Mouse (Mus musculus) embryonic facial prominence, embryonic 13.5 days (tissue): ENCODE results near the gene Npepps. TPM values are rescaled to one million over a fixed set of nuclear protein-coding genes. Genes with fewer than 3 reads are reported as not detected.
"Not testable (repeated sequence)": the region's sequence is repeated elsewhere in the genome, so short reads cannot be mapped to it uniquely, and the experiment has no call there.

Source experiments
- ATAC-seq: fragments of 200-750 bp; cut with Nextera tagmentation; 2 replicates; pipeline ENCODE4 v1.8.0; 2017; ENCODE audit warnings: low read depth; ENCODE audit not compliant: insufficient number of reproducible peaks, insufficient read depth, low FRiP score, low TSS enrichment
- H3K27ac ChIP-seq: fragments of 300-500 bp; sonication (generic); 2 replicates; pipeline ENCODE4 v1.5.1; 2015; ENCODE audit warnings: moderate library complexity, mild to moderate bottlenecking, inconsistent platforms
- H3K27me3 ChIP-seq: fragments of 300-500 bp; sonication (generic); 2 replicates; pipeline ENCODE4 v1.6.1; 2015; ENCODE audit warnings: mild to moderate bottlenecking, inconsistent platforms
- H3K36me3 ChIP-seq: fragments of 300-500 bp; sonication (generic); 2 replicates; pipeline ENCODE4 v1.6.1; 2015; ENCODE audit warnings: mild to moderate bottlenecking, inconsistent platforms
- H3K4me1 ChIP-seq: fragments of 300-500 bp; sonication (generic); 2 replicates; pipeline ENCODE4 v1.6.1; 2015; ENCODE audit warnings: inconsistent platforms
- H3K4me2 ChIP-seq: fragments of 300-500 bp; sonication (generic); 2 replicates; pipeline ENCODE4 v1.6.1; 2015; ENCODE audit warnings: moderate library complexity, mild to moderate bottlenecking, inconsistent platforms
- H3K4me3 ChIP-seq: fragments of 300-500 bp; sonication (generic); 2 replicates; pipeline ENCODE4 v1.5.1; 2015; ENCODE audit warnings: mild to moderate bottlenecking, inconsistent platforms
- H3K9ac ChIP-seq: fragments of 300-500 bp; sonication (generic); 2 replicates; pipeline ENCODE4 v1.6.1; 2015; ENCODE audit warnings: mild to moderate bottlenecking, inconsistent platforms
- H3K9me3 ChIP-seq: fragments of 300-500 bp; sonication (generic); 2 replicates; pipeline ENCODE4 v1.6.1; 2016; ENCODE audit warnings: inconsistent platforms
- WGBS: fragments of 180-500 bp; shearing (Covaris S2); methylation state at CpG from one replicate; pipeline ENCODE4 v1.1.7; 2015; ENCODE audit warnings: mixed read lengths; 5-methylcytosine and 5-hydroxymethylcytosine counted together
- polyA plus RNA-seq: library from polyadenylated mRNA; unstranded; fragments of >200 nt; fragmentation: Nextera tagmentation; extraction: Ambion mirVana; gene quantifications from 2 replicates; pipeline ENCODE4 v1.2.1, GENCODE M21; 2015

Npepps gene
- 83.9 and 95.4 TPM in 2 replicates for polyA plus RNA-seq

DNA sequence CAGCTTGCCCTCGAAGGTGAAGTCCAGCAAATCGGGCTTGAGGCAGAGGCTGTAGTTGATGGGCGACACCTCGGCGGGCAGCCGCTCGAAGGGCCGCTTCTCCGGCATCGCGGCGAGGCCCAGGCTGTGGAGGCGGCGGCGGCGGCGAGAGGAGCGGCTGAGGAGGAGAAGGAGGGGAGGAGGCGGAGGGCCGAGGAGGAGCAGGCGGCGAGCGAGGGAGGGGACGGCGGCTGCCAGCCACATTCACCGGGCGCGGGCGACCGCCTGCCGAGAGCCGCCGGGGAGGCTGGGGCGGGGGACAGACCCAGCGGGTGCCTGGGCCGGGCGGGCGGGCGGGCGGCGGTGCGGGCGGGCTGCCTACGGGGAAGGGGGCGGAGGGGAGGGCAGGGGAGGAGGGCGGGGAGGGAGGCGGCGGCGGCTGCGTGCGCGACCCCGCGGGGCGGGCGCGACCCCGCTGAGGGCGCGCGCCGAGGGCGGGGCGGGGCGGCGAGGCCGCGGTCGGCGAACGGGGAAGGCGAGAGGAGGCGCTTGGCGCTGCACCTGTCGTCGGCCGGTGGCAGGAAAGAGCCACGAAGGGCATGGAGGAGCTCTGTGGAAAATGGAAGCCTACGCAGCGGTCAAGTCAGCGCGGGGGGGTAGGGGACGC is at the start of gene Npepps:
TSS of gene Npepps (minus strand) at position 423 of the 646 bp plus-strand sequence.
- no peaks in the 10 kb centered on the region for H3K27me3 ChIP-seq
- peak within 1 kb of the TSS; percentile 100 for H3K4me3 ChIP-seq
- peak within 1 kb of the TSS; percentile 96 for H3K27ac ChIP-seq
- peak; percentile 62 for ATAC-seq
- peak within 1 kb of the TSS; percentile 71 for H3K4me2 ChIP-seq
- H3K36me3 ChIP-seq: no peaks in the 10 kb centered on the region
- H3K4me1 ChIP-seq: peaks cover 17% of the 10 kb centered on the region
- under 1% methylated on average over 52 of the region's 83 CpGs for WGBS
- H3K9ac ChIP-seq: peak within 1 kb of the TSS; percentile 99
- H3K9me3 ChIP-seq: no peaks in the 10 kb centered on the region

DNA sequence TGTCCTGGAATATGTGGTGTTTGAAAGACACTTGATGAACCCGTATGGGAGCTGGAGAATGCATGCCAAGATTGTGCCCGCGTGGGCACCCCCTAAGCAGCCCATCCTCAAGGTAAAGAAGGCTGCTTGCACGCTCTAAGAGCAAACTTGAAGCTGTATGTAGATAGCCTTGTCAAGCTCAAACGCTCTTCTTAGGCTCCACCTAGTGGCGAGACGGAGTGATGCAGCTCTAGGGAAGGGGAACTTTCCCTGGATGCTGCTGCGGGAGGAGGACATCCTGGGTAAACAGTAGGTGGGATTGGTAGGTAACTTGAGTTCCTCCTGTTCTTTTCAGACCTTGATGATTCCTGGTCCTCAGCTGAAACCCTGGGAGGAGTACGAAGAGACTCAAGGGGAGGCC is 47.7 kb upstream of the Npepps start:
- Histone ChIP-seq H3K36me3 (peaks cover 65% of the 10 kb centered on the region), H3K27me3 (no peaks in the 10 kb centered on the region), H3K9ac (no peak overlapping the region), H3K9me3 (no peaks in the 10 kb centered on the region), H3K4me1 (no peaks in the 10 kb centered on the region), H3K4me3 (no peak overlapping the region), H3K4me2 (no peak overlapping the region), H3K27ac (no peak overlapping the region)
- 27% methylated on average over 9 of the region's 9 CpGs for WGBS
- no peak for ATAC-seq

DNA sequence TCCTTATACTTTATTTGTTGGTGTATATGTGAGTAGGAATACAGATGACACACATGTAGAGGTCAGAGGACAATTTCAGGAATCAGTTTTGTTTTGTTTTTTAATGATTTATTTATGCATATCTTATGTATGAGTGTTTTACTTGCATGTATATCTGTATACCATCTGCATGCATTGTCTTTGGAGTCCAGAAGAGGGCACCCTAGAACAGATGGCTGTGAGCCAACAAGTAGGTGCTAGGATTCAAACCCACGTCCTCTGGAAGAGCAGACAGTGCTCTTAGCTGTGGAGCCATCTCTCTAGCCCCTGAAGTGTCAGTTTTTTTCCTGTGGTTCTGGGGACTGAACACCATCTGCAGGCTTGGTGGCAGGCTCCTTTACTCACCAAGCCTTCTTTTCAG is 44.8 kb upstream of the Npepps start:
- Histone ChIP-seq H3K27ac (no peak overlapping the region), H3K36me3 (peaks cover 77% of the 10 kb centered on the region), H3K9ac (no peak overlapping the region), H3K9me3 (no peaks in the 10 kb centered on the region), H3K27me3 (no peaks in the 10 kb centered on the region), H3K4me1 (no peaks in the 10 kb centered on the region), H3K4me2 (no peak overlapping the region), H3K4me3 (no peak overlapping the region)
- WGBS: 67% methylated on average over 1 of the region's 1 CpGs
- ATAC-seq: no peak

- not testable (repeated sequence) for H3K4me2 ChIP-seq, H3K27ac ChIP-seq, H3K4me3 ChIP-seq, H3K9me3 ChIP-seq, ATAC-seq, H3K9ac ChIP-seq, H3K4me1 ChIP-seq, H3K27me3 ChIP-seq
- peaks cover 56% of the 10 kb centered on the region for H3K36me3 ChIP-seq
- 88% methylated on average over 8 of the region's 8 CpGs for WGBS
Measured at GRCm38 (mm10) chr11:97321894-97322600, 41.6 kb upstream of the Npepps start.

GRCm38 (mm10) chr11:97321197-97321596 is 40.8 kb upstream of the Npepps start:
- Histone ChIP-seq H3K9me3 (no peaks in the 10 kb centered on the region), H3K4me1 (peaks cover 5% of the 10 kb centered on the region; the same call in 1 of the 2 replicates), H3K27me3 (no peaks in the 10 kb centered on the region), H3K9ac (no peak overlapping the region), H3K36me3 (peaks cover 48% of the 10 kb centered on the region), H3K27ac (no peak overlapping the region), H3K4me3 (no peak overlapping the region), H3K4me2 (no peak overlapping the region)
- ATAC-seq: no peak
- WGBS: 89% methylated on average over 8 of the region's 8 CpGs

DNA sequence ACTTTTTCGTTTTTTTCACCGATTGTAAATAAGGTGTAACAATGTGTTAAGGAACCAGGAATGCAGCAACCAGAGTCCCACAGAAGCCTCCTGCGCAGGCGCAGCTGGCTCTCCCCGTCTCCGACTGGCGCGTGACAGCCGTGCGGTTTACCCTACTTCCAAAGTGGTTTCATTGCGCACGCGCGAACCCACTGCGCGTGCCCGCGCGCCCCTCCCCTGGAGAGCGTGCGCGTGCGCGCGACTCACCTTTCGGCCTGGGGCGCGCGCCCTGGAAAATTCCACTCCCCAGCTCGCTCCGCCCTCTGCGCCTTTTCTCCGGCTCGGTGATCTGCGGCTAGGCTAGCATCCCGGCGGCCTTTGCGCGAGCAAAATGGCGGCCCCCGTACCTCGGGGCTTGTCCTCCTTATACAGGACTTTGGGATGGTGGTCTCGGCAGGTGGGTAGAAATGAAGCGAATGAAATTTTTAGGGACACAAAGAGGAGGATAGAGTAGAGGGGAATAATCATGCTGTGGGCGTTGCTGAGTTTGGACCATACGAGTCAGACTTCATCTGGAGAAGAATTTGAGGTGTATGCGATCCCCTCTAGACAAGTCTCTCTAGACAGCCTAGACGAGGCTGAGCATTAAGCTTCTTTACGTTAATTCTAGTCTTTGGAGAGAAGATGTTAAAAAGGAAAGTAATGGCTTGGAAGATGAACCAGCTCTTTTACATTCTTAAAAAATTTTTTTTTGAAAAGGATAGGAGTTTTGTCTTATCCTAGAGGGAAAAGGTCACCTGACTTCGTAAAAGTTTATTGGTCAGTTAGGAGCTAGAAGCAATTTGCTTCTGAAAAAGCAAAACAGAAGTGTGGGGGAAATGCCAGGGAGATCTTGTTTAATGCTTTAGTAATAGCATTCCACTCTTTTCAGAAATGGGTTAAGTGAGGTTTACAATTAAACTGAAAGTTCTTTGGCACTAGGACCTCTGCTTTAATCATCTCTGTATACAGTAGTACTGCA is 35.4 kb upstream of the Npepps start, which contains the start of gene Mrpl45:
TSS of gene Mrpl45 (plus strand) at position 213 of the 1,000 bp plus-strand sequence.
- peak within 1 kb of the TSS; percentile 73 for H3K27ac ChIP-seq
- under 1% methylated on average over 50 of the region's 50 CpGs for WGBS
- H3K4me1 ChIP-seq: peaks cover 14% of the 10 kb centered on the region
- H3K9me3 ChIP-seq: no peaks in the 10 kb centered on the region
- no peaks in the 10 kb centered on the region for H3K27me3 ChIP-seq
- peak within 1 kb of the TSS; percentile 74 for H3K9ac ChIP-seq
- H3K36me3 ChIP-seq: peaks cover 6% of the 10 kb centered on the region; the same call in 1 of the 2 replicates
- H3K4me2 ChIP-seq: peak within 1 kb of the TSS; percentile 61
- peak within 1 kb of the TSS; percentile 58 for H3K4me3 ChIP-seq
- ATAC-seq: peak; percentile 91

- Histone ChIP-seq H3K4me2 (peak overlapping the region; percentile 61), H3K4me1 (peaks cover 20% of the 10 kb centered on the region), H3K27me3 (no peaks in the 10 kb centered on the region), H3K27ac (no peak overlapping the region), H3K9ac (0 out of 2 replicates have a peak overlapping the region, but pooled peaks have one; percentile 74), H3K36me3 (peaks cover 3% of the 10 kb centered on the region; the same call in 1 of the 2 replicates), H3K4me3 (peak overlapping the region; percentile 58), H3K9me3 (no peaks in the 10 kb centered on the region)
- WGBS: 47% methylated on average over 8 of the region's 8 CpGs
- ATAC-seq: no peak
Measured at GRCm38 (mm10) chr11:97314751-97315503, 34.5 kb upstream of the Npepps start.

- Histone ChIP-seq H3K36me3 (no peaks in the 10 kb centered on the region; the same call in 1 of the 2 replicates), H3K4me1 (peaks cover 28% of the 10 kb centered on the region), H3K9ac (no peak overlapping the region), H3K27me3 (no peaks in the 10 kb centered on the region), H3K4me3 (no peak overlapping the region), H3K27ac (no peak overlapping the region), H3K4me2 (no peak overlapping the region), H3K9me3 (no peaks in the 10 kb centered on the region)
- 95% methylated on average over 3 of the region's 3 CpGs for WGBS
- no peak for ATAC-seq
Measured at GRCm38 (mm10) chr11:97314110-97314509, 33.7 kb upstream of the Npepps start.

GRCm38 (mm10) chr11:97312871-97313270 is 32.4 kb upstream of the Npepps start:
- WGBS: 94% methylated on average over 1 of the region's 1 CpGs

GRCm38 (mm10) chr11:97310895-97311631 is 30.6 kb upstream of the Npepps start:
- H3K9ac ChIP-seq: peak overlapping the region; percentile 66
- under 1% methylated on average over 18 of the region's 18 CpGs for WGBS
- no peaks in the 10 kb centered on the region for H3K27me3 ChIP-seq
- H3K4me1 ChIP-seq: peaks cover 23% of the 10 kb centered on the region
- ATAC-seq: no peak
- H3K36me3 ChIP-seq: no peaks in the 10 kb centered on the region
- peak overlapping the region; percentile 39 for H3K4me3 ChIP-seq
- H3K4me2 ChIP-seq: peak overlapping the region; percentile 78
- peak overlapping the region; percentile 79 for H3K27ac ChIP-seq
- no peaks in the 10 kb centered on the region for H3K9me3 ChIP-seq

More at GRCm38 (mm10) chr11:97312871-97313270, 32.4 kb upstream of the Npepps start:
- not testable (repeated sequence) for H3K36me3 ChIP-seq, H3K4me3 ChIP-seq, H3K27me3 ChIP-seq, H3K27ac ChIP-seq, H3K9me3 ChIP-seq, ATAC-seq, H3K4me2 ChIP-seq, H3K9ac ChIP-seq
- peaks cover 28% of the 10 kb centered on the region for H3K4me1 ChIP-seq
